Mouse (Mus musculus) intestine, postnatal 0 days (tissue): Measurements from ENCODE around the gene Dynll1. TPM values are rescaled to one million over a fixed set of nuclear protein-coding genes. Genes with fewer than 3 reads are reported as not detected.

Experiments
- ATAC-seq: fragments of 200-750 bp; cut with Nextera tagmentation; 2 replicates; pipeline ENCODE4 v1.8.0; 2017; ENCODE audit warnings: mild to moderate bottlenecking, moderate TSS enrichment, moderate library complexity
- H3K27ac ChIP-seq: fragments of 300-500 bp; sonication (generic); 2 replicates; pipeline ENCODE4 v1.5.1; 2014; ENCODE audit warnings: mild to moderate bottlenecking, low read depth, low read length, moderate library complexity
- H3K27me3 ChIP-seq: fragments of 300-500 bp; sonication (generic); replicated peaks from 2 replicates; pipeline ENCODE4 v1.6.1; 2014; ENCODE audit warnings: low read length, mixed read lengths; ENCODE audit not compliant: control insufficient read depth, insufficient read depth
- H3K36me3 ChIP-seq: fragments of 300-500 bp; sonication (generic); 2 replicates; pipeline ENCODE4 v1.6.1; 2014; ENCODE audit warnings: mild to moderate bottlenecking, moderate library complexity; ENCODE audit not compliant: control insufficient read depth, insufficient read depth
- H3K4me1 ChIP-seq: fragments of 300-500 bp; sonication (generic); replicated peaks from 2 replicates; pipeline ENCODE4 v1.6.1; 2014; ENCODE audit warnings: antibody characterized with exemption, low read length, mixed read lengths; ENCODE audit not compliant: control insufficient read depth, insufficient read depth
- H3K4me2 ChIP-seq: fragments of 300-500 bp; sonication (generic); replicated peaks from 2 replicates; pipeline ENCODE4 v1.6.1; 2014; ENCODE audit warnings: low read depth, mild to moderate bottlenecking, moderate library complexity
- H3K4me3 ChIP-seq: fragments of 300-500 bp; sonication (generic); 2 replicates; pipeline ENCODE4 v1.5.1; 2014; ENCODE audit warnings: low read depth, low read length
- H3K9ac ChIP-seq: fragments of 300-500 bp; sonication (generic); 2 replicates; pipeline ENCODE4 v1.6.1; 2014; ENCODE audit warnings: mild to moderate bottlenecking, low read depth, low read length
- H3K9me3 ChIP-seq: fragments of 300-500 bp; sonication (generic); 2 replicates; pipeline ENCODE4 v1.6.1; 2016; ENCODE audit warnings: mixed run types; ENCODE audit not compliant: control insufficient read depth
- CTCF ChIP-seq: sonication (generic); IDR thresholded peaks from 2 replicates; pipeline ENCODE4 v1.5.1; 2016; ENCODE audit warnings: low read depth, mild to moderate bottlenecking, control low read depth, antibody characterized with exemption, moderate library complexity
- WGBS: fragments of 180-500 bp; shearing (Covaris S2); extraction: QIAGEN DNeasy Blood & Tissue Kit; methylation state at CpG from one replicate; pipeline ENCODE4 v1.1.7; 2014; 5-methylcytosine and 5-hydroxymethylcytosine counted together
- polyA plus RNA-seq: library from polyadenylated mRNA; unstranded; fragments of >200 nt; fragmentation: Nextera tagmentation; extraction: Ambion mirVana; gene quantifications from 2 replicates; pipeline ENCODE4 v1.2.1, GENCODE M21; 2015

Dynll1 gene
- polyA plus RNA-seq, 1 experiment from 2014 or later: 539 TPM

- Histone ChIP-seq H3K4me1 (0 out of 2 replicates have a peak, but pooled peaks cover 6% of the 10 kb centered on the region), H3K9ac (peak within 1 kb of the TSS; percentile 91), H3K9me3 (no peaks in the 10 kb centered on the region), H3K4me3 (peak within 1 kb of the TSS; percentile 95), H3K36me3 (peaks cover 35% of the 10 kb centered on the region), H3K4me2 (peak within 1 kb of the TSS; percentile 83), H3K27me3 (no peaks in the 10 kb centered on the region), H3K27ac (peak within 1 kb of the TSS; percentile 74)
- peak; percentile 92 for ATAC-seq
- under 1% methylated on average over 62 of the region's 62 CpGs for WGBS
- TF ChIP-seq CTCF: peak; percentile 17; the same call in 1 of the 2 replicates
Observed at GRCm38 (mm10) chr5:115340577-115341313, 39.9 kb upstream of the Dynll1 start, which contains the start of the genes Gatc and Triap1. Gene Gatc (minus strand): TSS chr5:115341178. Gene Triap1 (plus strand): TSS chr5:115341225.

GRCm38 (mm10) chr5:115340007-115340406 lies 39.2 kb upstream of the Dynll1 start:
- WGBS: 15% methylated on average over 7 of the region's 7 CpGs
- Histone ChIP-seq H3K9ac (peak overlapping the region; percentile 91; the same call in 1 of the 2 replicates), H3K36me3 (peaks cover 35% of the 10 kb centered on the region), H3K4me2 (peak overlapping the region; percentile 83), H3K27ac (no peak overlapping the region), H3K27me3 (no peaks in the 10 kb centered on the region), H3K9me3 (no peaks in the 10 kb centered on the region), H3K4me1 (0 out of 2 replicates have a peak, but pooled peaks cover 6% of the 10 kb centered on the region), H3K4me3 (peak overlapping the region; percentile 95)
- no peak for TF ChIP-seq CTCF
- ATAC-seq: no peak

- H3K27ac ChIP-seq: no peak overlapping the region
Observed at GRCm38 (mm10) chr5:115333626-115334025, 32.8 kb upstream of the Dynll1 start.

GRCm38 (mm10) chr5:115330955-115331354 lies 30.2 kb upstream of the Dynll1 start:
- peaks cover 50% of the 10 kb centered on the region for H3K36me3 ChIP-seq
- TF ChIP-seq CTCF: no peak
- no peak overlapping the region for H3K4me3 ChIP-seq
- no peak for ATAC-seq
- H3K27ac ChIP-seq: no peak overlapping the region
- H3K4me1 ChIP-seq: 0 out of 2 replicates have a peak, but pooled peaks cover 4% of the 10 kb centered on the region
- whole genome bisulfite sequencing: 81% methylated on average over 9 of the region's 9 CpGs
- no peaks in the 10 kb centered on the region for H3K27me3 ChIP-seq
- H3K4me2 ChIP-seq: no peak overlapping the region
- no peak overlapping the region for H3K9ac ChIP-seq
- H3K9me3 ChIP-seq: no peaks in the 10 kb centered on the region

More at GRCm38 (mm10) chr5:115333626-115334025, 32.8 kb upstream of the Dynll1 start:
- no peak overlapping the region for H3K4me3 ChIP-seq
- no peak for TF ChIP-seq CTCF
- no peaks in the 10 kb centered on the region for H3K27me3 ChIP-seq
- H3K36me3 ChIP-seq: peaks cover 53% of the 10 kb centered on the region
- no peak overlapping the region for H3K9ac ChIP-seq
- H3K9me3 ChIP-seq: no peaks in the 10 kb centered on the region
- 68% methylated on average over 3 of the region's 3 CpGs for WGBS
- no peak for ATAC-seq
- no peak overlapping the region for H3K4me2 ChIP-seq
- H3K4me1 ChIP-seq: no peaks in the 10 kb centered on the region

GRCm38 (mm10) chr5:115327610-115328548 lies 27.1 kb upstream of the Dynll1 start:
- H3K9me3 ChIP-seq: no peaks in the 10 kb centered on the region
- H3K9ac ChIP-seq: peak overlapping the region; percentile 82
- no peaks in the 10 kb centered on the region for H3K27me3 ChIP-seq
- peak overlapping the region; percentile 72; the same call in 1 of the 2 replicates for H3K27ac ChIP-seq
- 0 out of 2 replicates have a peak, but pooled peaks cover 4% of the 10 kb centered on the region for H3K4me1 ChIP-seq
- 0 out of 2 replicates have a peak, but pooled peaks have one; percentile 10 for ATAC-seq
- TF ChIP-seq CTCF: no peak
- WGBS: 1% methylated on average over 54 of the region's 55 CpGs
- peaks cover 23% of the 10 kb centered on the region for H3K36me3 ChIP-seq
- H3K4me3 ChIP-seq: peak overlapping the region; percentile 65
- peak overlapping the region; percentile 94 for H3K4me2 ChIP-seq
